Mouse (Mus musculus): ENCODE results near the gene Lmnb2. TPM values are rescaled to one million over a fixed set of nuclear protein-coding genes. Genes with fewer than 3 reads are reported as not detected.

The Lmnb2 gene
- total RNA-seq, 2 experiments from 2014 or later: 7.3 to 9.7 TPM

DNA sequence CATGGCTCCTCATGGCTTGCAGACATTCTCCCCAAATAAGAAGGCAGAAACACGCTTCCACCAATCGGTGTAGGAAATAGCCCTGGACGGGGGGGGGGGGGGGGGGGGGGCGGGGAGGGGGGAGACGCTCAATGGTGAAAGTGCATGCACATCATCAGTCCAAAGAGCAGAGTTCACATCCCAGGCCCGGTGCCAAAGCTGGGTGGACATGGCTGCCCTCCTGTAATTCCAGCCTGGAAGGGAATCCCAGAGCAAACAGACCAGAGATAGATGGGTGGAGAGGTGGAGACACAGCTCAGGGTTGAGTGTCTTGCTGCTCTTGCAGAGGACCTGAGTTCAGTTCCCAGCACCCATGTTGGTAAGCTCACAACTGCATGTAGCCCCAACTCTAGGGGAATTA, 47.1 kb downstream of the Lmnb2 start:
- ATAC-seq (replicated peaks; ENCODE audit: low FRiP score, poor library complexity, severe bottlenecking): no peak

DNA sequence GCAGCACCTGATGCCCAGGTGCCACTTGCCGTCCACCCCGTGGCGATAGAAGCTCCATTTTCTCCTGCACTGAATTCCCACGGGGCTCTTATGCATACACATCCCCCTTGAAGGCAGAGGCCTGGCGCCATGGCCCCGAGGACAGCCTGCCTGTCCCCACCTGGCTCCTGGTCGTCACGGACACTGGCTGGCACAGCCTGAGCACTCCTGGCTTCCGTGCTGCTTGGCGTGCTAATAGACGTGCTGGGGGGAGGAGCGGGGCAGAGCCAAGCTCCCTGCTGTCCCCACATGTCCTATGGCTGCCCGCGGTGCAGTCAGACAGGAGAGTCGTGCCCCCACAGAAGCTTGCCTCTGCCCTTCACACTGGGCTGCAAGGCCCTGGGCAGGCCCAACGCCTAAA, 53.6 kb downstream of the Lmnb2 start:
- ATAC-seq (replicated peaks; ENCODE audit: low FRiP score, poor library complexity, severe bottlenecking): no peak

DNA sequence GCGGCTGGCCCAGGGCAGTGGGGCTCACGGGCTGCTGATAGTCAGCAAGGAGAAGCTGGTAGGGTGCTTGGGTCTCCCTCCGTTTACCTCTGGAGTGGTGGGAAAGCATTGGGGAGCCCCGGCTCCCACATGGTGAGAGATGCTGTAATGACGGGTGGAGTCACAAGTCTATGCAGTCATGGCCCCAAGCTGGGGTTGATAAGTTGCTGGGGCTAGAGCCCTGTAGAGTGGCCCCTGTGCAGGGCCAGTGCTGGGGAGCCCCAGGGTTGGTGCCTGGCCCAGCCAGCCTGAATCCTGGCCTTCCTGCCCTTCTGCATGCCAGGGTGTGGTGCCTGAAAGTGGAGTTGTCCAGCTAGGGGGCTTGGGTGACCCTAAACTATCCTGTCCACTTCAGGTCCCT, 55.7 kb downstream of the Lmnb2 start:
- ATAC-seq (replicated peaks; ENCODE audit: low FRiP score, poor library complexity, severe bottlenecking): no peak

DNA sequence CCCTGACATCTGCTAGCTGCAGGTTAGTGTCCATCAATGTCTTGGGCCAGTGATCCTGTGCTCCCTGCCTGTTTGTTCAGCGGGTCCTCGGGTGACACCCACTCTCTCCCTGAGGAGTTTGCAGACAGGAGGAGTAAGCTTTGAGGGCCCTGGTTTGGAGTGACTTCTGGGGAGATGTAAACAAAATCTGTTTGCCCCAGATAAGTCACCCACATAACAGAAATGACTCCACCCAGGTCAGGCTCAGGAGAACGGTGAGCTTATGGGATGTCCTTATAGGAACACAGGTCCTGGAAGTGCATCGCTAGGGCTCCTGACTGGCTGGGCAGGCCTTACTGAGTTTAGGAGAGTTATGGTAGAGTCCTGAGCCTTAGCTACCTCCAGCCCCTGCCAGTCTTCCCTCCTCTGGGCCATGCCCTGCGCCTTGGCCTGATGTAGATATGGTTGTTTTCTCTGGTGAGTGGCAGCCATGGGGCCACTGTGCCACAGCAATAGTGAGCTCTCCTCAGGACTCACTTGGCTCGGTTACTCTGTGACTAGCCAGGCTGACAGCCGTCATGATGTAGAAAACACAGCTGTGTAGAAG, 59.6 kb downstream of the Lmnb2 start:
- peak; percentile 57 for ATAC-seq (replicated peaks; ENCODE audit: low FRiP score, poor library complexity, severe bottlenecking)

DNA sequence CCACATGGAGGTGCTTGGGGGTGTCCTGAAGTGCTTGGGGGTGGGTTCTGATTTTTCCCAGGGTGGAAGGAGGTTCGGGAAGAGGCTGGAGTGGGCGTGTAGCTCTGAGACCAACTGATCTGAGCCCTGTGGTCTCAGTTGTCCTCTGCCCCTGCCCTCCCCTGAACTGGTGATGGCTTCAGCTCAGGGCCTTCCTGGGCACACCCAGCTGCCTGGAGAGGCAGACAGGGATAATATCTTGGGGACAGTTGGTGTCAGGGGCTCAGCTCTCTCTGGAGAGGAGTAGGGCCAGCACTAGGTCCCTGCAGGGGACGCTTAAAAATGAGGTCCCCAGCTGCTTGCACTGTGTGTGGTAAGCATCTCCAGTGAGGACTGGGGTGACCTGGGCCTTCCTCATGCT, 60.2 kb downstream of the Lmnb2 start:
- ATAC-seq (replicated peaks; ENCODE audit: low FRiP score, poor library complexity, severe bottlenecking): peak; percentile 35

DNA sequence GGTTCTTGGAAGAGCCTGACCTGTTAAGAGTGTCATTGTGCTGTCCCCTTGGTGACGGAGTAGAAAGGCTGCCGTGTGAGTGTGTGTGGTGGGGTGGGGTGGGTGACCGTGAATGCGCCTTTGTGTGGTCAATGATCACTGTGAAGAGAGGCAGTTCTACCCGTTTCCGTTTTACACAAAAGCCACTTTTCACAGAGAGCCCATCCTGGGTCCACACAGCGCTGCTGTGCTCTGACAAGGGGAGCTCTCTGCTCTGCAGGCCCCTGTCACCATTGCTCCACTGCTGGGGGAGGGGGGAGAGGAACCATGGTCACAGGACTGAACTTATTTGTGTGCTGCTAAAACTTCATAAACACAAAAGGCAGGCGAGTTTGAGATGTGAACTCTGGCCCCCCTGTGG, 60.7 kb downstream of the Lmnb2 start:
- no peak for ATAC-seq (replicated peaks; ENCODE audit: low FRiP score, poor library complexity, severe bottlenecking)

DNA sequence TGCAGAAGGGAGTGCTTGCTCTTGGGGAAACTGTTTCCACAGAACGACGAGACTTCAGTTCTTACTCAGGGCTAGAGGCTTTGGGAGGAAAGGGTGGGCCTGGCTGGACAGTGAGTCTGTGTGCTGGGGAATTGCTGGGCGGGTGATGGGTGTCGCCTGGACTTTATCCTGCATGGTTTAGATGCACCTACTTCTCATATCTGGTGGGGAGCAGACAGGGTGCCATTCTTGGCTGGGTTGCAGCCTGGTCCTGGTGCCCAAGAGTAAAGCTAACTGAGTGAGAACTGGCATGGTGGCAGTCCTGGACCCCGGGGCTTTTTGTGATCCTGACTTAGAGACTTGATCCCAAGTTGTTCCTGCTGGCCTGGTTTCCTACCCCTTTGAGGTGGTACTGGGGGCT, 61.1 kb downstream of the Lmnb2 start:
- ATAC-seq (replicated peaks; ENCODE audit: low FRiP score, poor library complexity, severe bottlenecking): peak; percentile 43

DNA sequence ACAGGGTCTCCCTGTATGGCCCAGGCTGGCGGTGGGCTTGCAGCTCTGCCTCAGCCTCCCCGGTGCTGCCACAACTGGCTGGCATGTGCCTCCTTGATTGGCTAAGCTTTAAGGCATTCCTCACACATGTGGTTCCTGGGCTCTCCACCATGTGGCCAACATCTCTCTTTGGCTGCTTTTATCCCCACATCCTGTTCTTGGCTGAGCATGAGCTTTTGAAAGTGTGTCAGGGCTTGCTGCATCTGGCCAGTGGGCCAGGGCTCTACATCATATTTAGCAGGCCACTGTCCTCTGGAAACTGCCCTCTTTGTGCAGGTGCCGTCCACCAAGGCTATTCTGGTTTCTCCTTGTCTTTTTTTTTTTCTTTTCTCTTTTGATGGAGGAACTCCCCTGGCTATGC, 61.8 kb downstream of the Lmnb2 start:
- peak; percentile 20 for ATAC-seq (replicated peaks; ENCODE audit: low FRiP score, poor library complexity, severe bottlenecking)

DNA sequence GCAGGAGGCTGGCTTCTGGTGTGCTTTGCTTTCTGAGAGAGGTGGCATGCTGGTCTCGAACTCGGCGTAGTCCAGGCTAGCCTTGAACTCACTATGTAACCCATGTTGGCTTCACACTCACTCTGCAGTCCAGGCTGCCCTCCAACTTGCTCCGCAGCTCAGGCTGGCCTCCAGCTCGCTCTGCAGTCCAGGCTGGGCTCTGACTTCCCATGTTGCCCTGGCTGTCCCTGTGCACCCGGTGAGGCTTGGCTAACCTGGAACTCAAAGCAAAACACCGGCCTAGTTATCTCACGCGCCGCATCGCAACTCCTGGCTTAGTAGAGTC, 62.3 kb downstream of the Lmnb2 start:
- 0 out of 2 replicates have a peak, but pooled peaks have one; percentile 0 for ATAC-seq (replicated peaks; ENCODE audit: low FRiP score, poor library complexity, severe bottlenecking)

DNA sequence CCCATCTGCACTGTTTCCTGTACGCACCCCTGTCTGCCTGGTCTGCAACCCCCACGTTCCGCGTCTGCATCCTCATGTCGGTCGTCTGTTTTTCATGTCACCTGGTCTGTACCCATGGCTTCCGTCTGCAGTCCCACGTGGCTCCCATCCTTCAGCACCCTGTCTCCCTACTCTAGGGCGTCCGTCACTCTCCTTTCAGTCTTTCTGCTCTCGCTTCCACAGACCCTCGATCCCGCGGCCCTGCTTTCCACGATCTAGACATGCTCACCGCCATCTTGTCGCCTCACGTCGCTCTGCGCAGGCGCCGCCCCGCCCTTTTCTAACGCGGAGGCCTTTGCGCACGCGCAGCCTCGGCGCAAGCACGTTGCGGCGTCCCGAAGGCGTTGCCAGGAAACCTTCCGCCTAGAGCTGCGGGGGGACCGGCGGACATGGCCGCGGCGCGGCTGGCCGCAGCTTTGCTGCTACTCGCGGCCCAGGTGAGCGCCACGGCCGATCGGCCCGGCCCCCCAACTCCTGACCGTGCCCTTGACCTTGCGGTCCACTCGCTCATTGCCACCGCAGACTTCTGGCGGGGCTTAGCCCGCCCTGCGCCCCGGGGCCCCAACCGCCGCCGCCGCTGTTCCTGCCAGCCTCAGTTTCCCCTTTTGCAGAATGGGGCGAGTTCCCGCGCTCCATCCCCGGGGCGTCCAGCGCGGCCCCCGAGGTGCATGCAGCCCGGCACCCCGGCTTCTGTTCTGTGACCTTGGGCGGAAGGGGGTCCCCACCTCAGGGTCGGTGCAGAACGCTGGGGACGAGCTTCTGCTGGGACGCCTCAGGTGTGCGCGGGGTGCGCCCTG, 62.9 kb downstream of the Lmnb2 start, which contains the start of the genes Lsm7 and Sppl2b:
TSS of gene Lsm7 (minus strand) at position 297 of the 836 bp plus-strand sequence.
TSS of gene Sppl2b (plus strand) at position 363 of the 836 bp plus-strand sequence.
- peak; percentile 33 for ATAC-seq (replicated peaks; ENCODE audit: low FRiP score, poor library complexity, severe bottlenecking)

Other genes starting within 250 kb of the Lmnb2 start
- gene Mknk2, start 240.1 kb downstream of the Lmnb2 start, total RNA-seq (2015; ENCODE audit: low replicate concordance): 40.2 and 47.4 TPM in 2 replicates
- 28.4 and 40.8 TPM in 2 replicates for gene Mknk2, start 240.1 kb downstream of the Lmnb2 start, total RNA-seq (2017; ENCODE audit: low replicate concordance)
- gene Mob3a, start 216.3 kb downstream of the Lmnb2 start, total RNA-seq (2015; ENCODE audit: low replicate concordance): 13.4 and 25.6 TPM in 2 replicates
- 11.0 and 18.2 TPM in 2 replicates for gene Mob3a, start 216.3 kb downstream of the Lmnb2 start, total RNA-seq (2017; ENCODE audit: low replicate concordance)
- gene Izumo4, start 216.1 kb downstream of the Lmnb2 start, total RNA-seq (2015; ENCODE audit: low replicate concordance): 8.6 and 9.8 TPM in 2 replicates
- gene Izumo4, start 216.1 kb downstream of the Lmnb2 start, total RNA-seq (2017; ENCODE audit: low replicate concordance): 1.3 and 2.2 TPM in 2 replicates
- gene Ap3d1, start 176.0 kb downstream of the Lmnb2 start, total RNA-seq (2015; ENCODE audit: low replicate concordance): 12.5 and 27.6 TPM in 2 replicates
- gene Ap3d1, start 176.0 kb downstream of the Lmnb2 start, total RNA-seq (2017; ENCODE audit: low replicate concordance): 25.9 and 30.5 TPM in 2 replicates
- 10.9 and 15.6 TPM in 2 replicates for gene Dot1l, start 163.0 kb downstream of the Lmnb2 start, total RNA-seq (2015; ENCODE audit: low replicate concordance)
- 8.0 and 22.9 TPM in 2 replicates for gene Dot1l, start 163.0 kb downstream of the Lmnb2 start, total RNA-seq (2017; ENCODE audit: low replicate concordance)
- gene Sf3a2, start 120.0 kb downstream of the Lmnb2 start, total RNA-seq (2015; ENCODE audit: low replicate concordance): 19.6 and 26.5 TPM in 2 replicates
- gene Sf3a2, start 120.0 kb downstream of the Lmnb2 start, total RNA-seq (2017; ENCODE audit: low replicate concordance): 7.2 and 11.2 TPM in 2 replicates
- gene Plekhj1, start 119.6 kb downstream of the Lmnb2 start, total RNA-seq (2015; ENCODE audit: low replicate concordance): 24.5 and 45.2 TPM in 2 replicates
- gene Plekhj1, start 119.6 kb downstream of the Lmnb2 start, total RNA-seq (2017; ENCODE audit: low replicate concordance): 8.2 and 13.9 TPM in 2 replicates
- not detected in 2 replicates for gene Amh, start 113.0 kb downstream of the Lmnb2 start, total RNA-seq (2015; ENCODE audit: low replicate concordance)
- gene Amh, start 113.0 kb downstream of the Lmnb2 start, total RNA-seq (2017; ENCODE audit: low replicate concordance): not detected in 2 replicates
- gene Jsrp1, start 104.7 kb downstream of the Lmnb2 start, total RNA-seq (2015; ENCODE audit: low replicate concordance): not detected in 2 replicates
- not detected in 2 replicates for gene Jsrp1, start 104.7 kb downstream of the Lmnb2 start, total RNA-seq (2017; ENCODE audit: low replicate concordance)
- gene Oaz1, start 91.6 kb downstream of the Lmnb2 start, total RNA-seq (2015; ENCODE audit: low replicate concordance): 1,067 and 1,159 TPM in 2 replicates
- 242 and 348 TPM in 2 replicates for gene Oaz1, start 91.6 kb downstream of the Lmnb2 start, total RNA-seq (2017; ENCODE audit: low replicate concordance)
- not detected in 2 replicates for gene Lingo3, start 74.2 kb downstream of the Lmnb2 start, total RNA-seq (2015; ENCODE audit: low replicate concordance)
- not detected in 2 replicates for gene Lingo3, start 74.2 kb downstream of the Lmnb2 start, total RNA-seq (2017; ENCODE audit: low replicate concordance)
- gene Lsm7, start 63.0 kb downstream of the Lmnb2 start, total RNA-seq (2015; ENCODE audit: low replicate concordance): 27.8 and 33.2 TPM in 2 replicates
- 59.8 and 67.9 TPM in 2 replicates for gene Lsm7, start 63.0 kb downstream of the Lmnb2 start, total RNA-seq (2017; ENCODE audit: low replicate concordance)
- gene Sppl2b, start 63.0 kb downstream of the Lmnb2 start, total RNA-seq (2015; ENCODE audit: low replicate concordance): 225 and 274 TPM in 2 replicates
- 343 and 430 TPM in 2 replicates for gene Sppl2b, start 63.0 kb downstream of the Lmnb2 start, total RNA-seq (2017; ENCODE audit: low replicate concordance)
- gene Tmprss9, start 46.4 kb downstream of the Lmnb2 start, total RNA-seq (2015; ENCODE audit: low replicate concordance): not detected in 2 replicates
- 0.17 TPM in 1 of 2 replicates, not detected in the other for gene Tmprss9, start 46.4 kb downstream of the Lmnb2 start, total RNA-seq (2017; ENCODE audit: low replicate concordance)
- 12.1 and 17.6 TPM in 2 replicates for gene Timm13, start 17.3 kb downstream of the Lmnb2 start, total RNA-seq (2015; ENCODE audit: low replicate concordance)
- gene Timm13, start 17.3 kb downstream of the Lmnb2 start, total RNA-seq (2017; ENCODE audit: low replicate concordance): 14.1 and 24.7 TPM in 2 replicates
- gene Gadd45b, start 11.8 kb upstream of the Lmnb2 start, total RNA-seq (2015; ENCODE audit: low replicate concordance): 2.3 and 10.6 TPM in 2 replicates
- gene Gadd45b, start 11.8 kb upstream of the Lmnb2 start, total RNA-seq (2017; ENCODE audit: low replicate concordance): 3.2 and 4.9 TPM in 2 replicates
- gene Gng7, start 96.7 kb upstream of the Lmnb2 start, total RNA-seq (2015; ENCODE audit: low replicate concordance): not detected in 2 replicates
- gene Gng7, start 96.7 kb upstream of the Lmnb2 start, total RNA-seq (2017; ENCODE audit: low replicate concordance): not detected in 2 replicates
- not detected in 2 replicates for gene Diras1, start 107.4 kb upstream of the Lmnb2 start, total RNA-seq (2015; ENCODE audit: low replicate concordance)
- gene Diras1, start 107.4 kb upstream of the Lmnb2 start, total RNA-seq (2017; ENCODE audit: low replicate concordance): not detected in 2 replicates
- gene Slc39a3, start 119.2 kb upstream of the Lmnb2 start, total RNA-seq (2015; ENCODE audit: low replicate concordance): 2.1 and 2.5 TPM in 2 replicates
- gene Slc39a3, start 119.2 kb upstream of the Lmnb2 start, total RNA-seq (2017; ENCODE audit: low replicate concordance): 2.7 and 3.8 TPM in 2 replicates
- 6.7 and 20.3 TPM in 2 replicates for gene Sgta, start 141.9 kb upstream of the Lmnb2 start, total RNA-seq (2015; ENCODE audit: low replicate concordance)
- gene Sgta, start 141.9 kb upstream of the Lmnb2 start, total RNA-seq (2017; ENCODE audit: low replicate concordance): 14.8 and 18.1 TPM in 2 replicates
- gene Thop1, start 151.8 kb upstream of the Lmnb2 start, total RNA-seq (2015; ENCODE audit: low replicate concordance): 1.9 TPM in 1 of 2 replicates, not detected in the other
- 3.1 and 4.1 TPM in 2 replicates for gene Thop1, start 151.8 kb upstream of the Lmnb2 start, total RNA-seq (2017; ENCODE audit: low replicate concordance)
- not detected in 2 replicates for gene Creb3l3, start 180.6 kb upstream of the Lmnb2 start, total RNA-seq (2015; ENCODE audit: low replicate concordance)
- gene Creb3l3, start 180.6 kb upstream of the Lmnb2 start, total RNA-seq (2017; ENCODE audit: low replicate concordance): not detected in 2 replicates
- 22.2 and 31.5 TPM in 2 replicates for gene Map2k2, start 187.7 kb upstream of the Lmnb2 start, total RNA-seq (2015; ENCODE audit: low replicate concordance)
- 34.2 and 49.9 TPM in 2 replicates for gene Map2k2, start 187.7 kb upstream of the Lmnb2 start, total RNA-seq (2017; ENCODE audit: low replicate concordance)
- 11.5 and 13.2 TPM in 2 replicates for gene Zbtb7a, start 217.0 kb upstream of the Lmnb2 start, total RNA-seq (2015; ENCODE audit: low replicate concordance)
- gene Zbtb7a, start 217.0 kb upstream of the Lmnb2 start, total RNA-seq (2017; ENCODE audit: low replicate concordance): 10.1 and 14.2 TPM in 2 replicates
- 4.4 and 11.3 TPM in 2 replicates for gene Pias4, start 249.7 kb upstream of the Lmnb2 start, total RNA-seq (2015; ENCODE audit: low replicate concordance)
- 12.3 and 19.3 TPM in 2 replicates for gene Pias4, start 249.7 kb upstream of the Lmnb2 start, total RNA-seq (2017; ENCODE audit: low replicate concordance)

Data from erythroblast, adult 5-6 weeks (primary cell).